Mouse (Mus musculus) CD4-positive, CD25-positive, alpha-beta regulatory T cell, adult 4 months (primary cell): Measurements from ENCODE around the gene Masp1. TPM values are rescaled to one million over a fixed set of nuclear protein-coding genes. Genes with fewer than 3 reads are reported as not detected.

Experiments
- ATAC-seq: one replicate; pipeline ENCODE4 v1.8.0; 2017
- polyA plus RNA-seq, 2 experiments: library from polyadenylated mRNA; unstranded; fragments of 100-300 nt; shearing (Covaris generic); gene quantifications; one replicate each; pipeline ENCODE4 v1.2.1; 2017

Gene Masp1
- polyA plus RNA-seq, 2 experiments from 2014 or later: not detected

GRCm38 (mm10) chr16:23511166-23511935 is 9.3 kb downstream of the Masp1 start:
- no peak for ATAC-seq

DNA sequence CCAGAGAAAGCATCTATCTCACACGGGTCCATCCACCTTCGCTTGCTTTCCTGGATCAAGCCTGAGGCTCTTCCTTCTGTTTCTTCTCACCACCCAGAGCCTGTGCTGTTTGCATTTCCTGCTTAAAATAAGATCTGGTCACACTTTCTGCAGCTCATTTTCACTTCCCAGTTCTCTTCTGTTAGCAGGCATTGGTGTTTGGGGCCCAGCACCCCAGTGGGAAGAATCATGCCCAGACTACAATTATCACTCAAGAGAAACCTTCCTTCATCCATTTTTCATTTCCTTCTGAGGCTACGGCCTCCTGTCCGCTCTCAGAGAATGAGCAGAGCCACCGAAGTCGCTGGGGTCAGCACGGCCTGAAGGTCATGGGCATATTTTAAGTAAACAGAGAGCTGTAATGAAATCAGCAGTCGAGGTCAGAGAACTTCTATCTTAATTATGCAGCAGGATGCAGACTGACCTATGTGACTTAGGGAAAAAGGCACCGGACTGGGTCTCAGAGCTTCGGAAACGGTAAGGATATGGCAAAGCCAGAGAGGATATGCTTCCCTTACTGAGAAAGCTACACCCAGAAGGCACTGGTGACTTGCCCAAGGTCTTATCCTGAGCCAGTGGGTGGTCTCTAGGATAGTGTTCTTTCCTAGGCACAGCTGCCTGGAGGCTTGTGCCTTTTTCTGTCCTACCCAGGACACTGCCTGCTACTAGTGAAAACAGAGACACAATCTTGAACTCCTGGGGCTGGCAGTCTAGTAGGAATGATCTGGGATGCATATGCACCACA is 14.5 kb downstream of the Masp1 start:
- no peak for ATAC-seq

GRCm38 (mm10) chr16:23504320-23504744 is 16.3 kb downstream of the Masp1 start:
- no peak for ATAC-seq

DNA sequence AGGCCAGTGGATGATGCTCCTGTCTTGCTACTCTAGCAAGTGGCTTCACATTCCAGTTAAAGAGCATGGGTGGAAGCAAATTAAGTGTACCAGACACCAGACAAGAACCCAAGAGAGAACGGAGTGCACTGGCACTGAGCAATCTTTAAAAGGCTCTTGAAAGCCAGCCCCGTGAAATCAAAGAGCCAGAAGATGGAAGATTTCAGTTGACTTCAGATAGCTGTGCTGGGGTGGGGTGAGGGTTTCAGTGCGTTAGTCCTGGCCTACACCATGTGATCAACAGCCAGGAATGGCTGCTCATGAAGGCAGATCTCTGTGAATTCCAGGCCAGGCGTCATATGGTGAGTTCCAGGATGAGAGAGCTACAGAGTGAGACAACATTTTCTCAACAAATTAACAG is 17.3 kb downstream of the Masp1 start:
- no peak for ATAC-seq

DNA sequence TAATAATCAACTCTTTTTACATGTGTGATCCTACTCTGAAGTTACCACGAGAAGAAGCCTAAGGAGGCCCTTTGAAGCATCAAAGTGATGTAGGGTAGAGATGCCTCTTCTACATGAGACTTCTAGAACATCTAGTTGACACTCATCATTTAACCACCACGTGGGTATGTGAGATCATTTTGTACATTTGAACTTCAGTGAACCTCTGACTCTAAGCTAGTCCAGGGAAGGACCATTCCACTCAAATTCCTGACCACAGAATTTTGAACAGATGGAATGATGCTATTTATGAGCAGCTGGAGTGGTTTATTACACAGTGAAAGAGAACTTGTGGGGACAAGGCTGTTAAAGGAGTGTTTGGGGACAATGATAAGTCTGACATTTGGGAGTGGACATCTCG is 18.1 kb downstream of the Masp1 start:
- no peak for ATAC-seq

DNA sequence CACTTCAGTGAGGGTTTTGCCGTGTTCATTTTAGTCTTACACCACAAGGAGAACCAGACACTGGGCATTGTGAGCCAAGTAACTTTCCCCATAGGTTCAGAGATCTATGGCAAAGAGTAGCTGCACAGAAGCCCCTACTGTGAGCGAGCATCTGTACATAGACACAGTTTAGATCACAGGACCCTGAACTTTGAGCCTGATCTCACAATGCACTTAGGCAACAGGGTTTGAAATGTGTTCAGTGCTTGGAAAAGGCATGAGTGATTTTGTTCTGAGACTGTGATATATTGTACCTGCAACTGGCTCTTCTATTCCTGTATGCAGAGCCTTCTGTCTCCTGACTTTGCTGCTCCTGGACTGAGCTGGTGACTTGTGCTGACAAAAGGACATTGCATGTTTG is 19.3 kb downstream of the Masp1 start:
- ATAC-seq: no peak

- no peak for ATAC-seq
These were observed 20.1 kb downstream of the Masp1 start for GRCm38 (mm10) chr16:23500558-23500957.

GRCm38 (mm10) chr16:23498691-23499131 is 21.9 kb downstream of the Masp1 start:
- ATAC-seq: no peak

- no peak for ATAC-seq
These were observed 22.7 kb downstream of the Masp1 start for GRCm38 (mm10) chr16:23497881-23498280.

DNA sequence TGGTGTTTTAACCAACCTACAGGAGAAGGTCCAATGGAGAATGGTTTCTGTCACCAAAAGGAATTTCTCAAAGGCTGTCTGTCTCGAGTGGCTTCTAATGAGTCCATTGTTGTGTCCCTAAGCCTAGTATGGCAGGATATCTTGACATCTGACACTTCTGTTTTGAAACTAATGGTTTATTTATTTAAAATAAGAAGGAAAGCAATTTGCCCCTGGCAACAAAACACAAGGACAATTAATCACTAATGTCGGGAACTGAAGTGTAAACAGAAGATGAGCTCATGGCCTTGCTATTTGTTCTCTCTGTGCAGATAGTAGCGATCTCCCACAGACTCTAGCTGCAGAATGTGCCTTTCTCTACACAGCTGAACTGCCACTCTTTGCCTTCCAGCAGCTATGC is 23.2 kb downstream of the Masp1 start:
- ATAC-seq: no peak

DNA sequence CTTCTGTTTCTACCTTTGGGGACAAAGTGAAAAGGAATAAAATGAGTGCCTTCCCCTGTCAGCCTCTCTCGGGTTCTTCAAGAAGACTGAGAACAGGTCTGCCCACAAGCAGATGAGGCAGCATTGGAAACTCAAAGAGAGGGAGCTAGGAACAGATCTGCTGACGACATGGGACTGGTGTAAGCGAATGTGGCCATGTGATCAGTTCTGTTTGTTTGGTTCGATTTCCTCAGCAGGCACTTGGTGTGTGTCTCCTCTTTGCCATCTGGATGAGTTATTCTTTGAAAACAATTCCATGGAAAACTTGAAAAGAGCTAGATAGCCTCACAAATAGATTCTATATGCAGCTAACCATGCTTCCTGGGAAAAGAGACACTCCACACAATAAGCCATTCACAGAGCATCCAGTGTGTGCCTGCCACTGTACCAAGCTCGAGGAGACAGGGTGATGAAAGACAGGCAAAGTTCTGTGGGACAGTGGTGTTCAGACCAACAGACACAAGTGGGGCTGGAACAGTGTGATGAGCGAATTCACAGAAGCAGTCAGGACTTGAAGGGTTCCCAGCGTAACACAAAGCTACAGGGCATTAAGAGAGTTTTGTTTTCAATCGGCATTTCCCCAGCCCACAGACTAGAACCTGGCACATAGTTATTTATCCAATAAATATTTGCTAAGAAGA is 24.2 kb downstream of the Masp1 start:
- no peak for ATAC-seq

- ATAC-seq: no peak
These were observed 27.8 kb downstream of the Masp1 start for GRCm38 (mm10) chr16:23492783-23493182.

DNA sequence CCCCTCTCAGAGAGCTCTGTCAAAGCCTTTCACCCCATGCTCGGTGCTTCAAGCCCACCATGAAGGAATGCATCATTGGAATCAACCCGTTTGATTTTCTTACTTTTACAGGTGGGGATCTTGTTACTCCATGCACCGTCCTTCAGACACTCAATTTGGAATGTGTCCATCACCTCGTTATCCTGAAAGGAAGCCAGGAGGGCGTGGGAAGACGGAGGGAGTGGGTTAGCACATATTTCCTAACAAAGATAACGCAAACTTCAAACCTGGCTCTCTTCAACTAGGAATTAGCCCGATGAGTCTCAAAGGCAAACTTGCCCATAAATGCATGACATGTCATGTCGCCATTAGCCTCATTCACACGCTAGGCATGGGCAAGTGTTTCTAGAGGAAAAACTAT is 37.3 kb downstream of the Masp1 start:
- ATAC-seq: no peak

DNA sequence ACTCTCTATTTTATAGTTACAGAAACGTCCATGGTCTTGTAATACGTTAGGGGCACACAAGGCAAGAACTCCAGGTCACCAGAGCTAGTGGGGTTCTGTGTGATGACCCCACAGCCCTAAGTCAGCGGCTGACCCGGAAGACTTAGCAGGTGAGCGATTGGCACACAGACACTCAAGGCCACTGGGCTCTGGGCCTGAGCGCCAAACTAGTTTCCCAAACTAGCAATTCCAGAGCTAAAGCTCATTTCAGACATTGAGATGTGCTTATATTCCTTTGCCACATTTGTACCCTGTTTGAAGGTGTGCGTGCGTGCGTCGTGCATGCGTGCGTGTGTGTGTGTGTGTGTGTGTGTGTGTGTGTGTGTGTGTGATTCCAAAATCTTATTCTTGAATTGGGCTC is 37.8 kb downstream of the Masp1 start:
- no peak for ATAC-seq

- no peak for ATAC-seq
These were observed 38.4 kb downstream of the Masp1 start for GRCm38 (mm10) chr16:23482218-23482617.

GRCm38 (mm10) chr16:23479872-23480603 is 40.6 kb downstream of the Masp1 start:
- no peak for ATAC-seq

GRCm38 (mm10) chr16:23476598-23476997 is 44.0 kb downstream of the Masp1 start:
- ATAC-seq: no peak

- no peak for ATAC-seq
These were observed 45.0 kb downstream of the Masp1 start for GRCm38 (mm10) chr16:23475651-23476050.

DNA sequence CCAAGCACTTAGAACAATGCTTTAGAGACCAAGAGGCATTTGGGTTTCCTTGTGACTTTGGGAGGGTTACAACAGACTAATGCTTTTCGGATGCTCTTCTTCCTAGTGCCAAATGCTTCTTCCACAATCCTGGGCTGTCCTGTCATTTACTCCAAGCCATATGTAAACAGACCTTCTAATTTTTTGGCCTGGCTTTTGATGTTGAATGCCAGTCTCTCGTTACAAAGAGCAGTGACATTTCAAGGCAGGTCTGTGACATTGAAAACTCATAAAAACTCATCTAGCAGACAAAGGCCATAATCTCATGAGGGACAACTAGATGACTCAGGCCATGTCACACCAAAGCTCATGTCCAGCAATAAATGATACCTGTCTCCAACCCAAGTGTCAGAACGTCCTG is 48.6 kb downstream of the Masp1 start:
- no peak for ATAC-seq

DNA sequence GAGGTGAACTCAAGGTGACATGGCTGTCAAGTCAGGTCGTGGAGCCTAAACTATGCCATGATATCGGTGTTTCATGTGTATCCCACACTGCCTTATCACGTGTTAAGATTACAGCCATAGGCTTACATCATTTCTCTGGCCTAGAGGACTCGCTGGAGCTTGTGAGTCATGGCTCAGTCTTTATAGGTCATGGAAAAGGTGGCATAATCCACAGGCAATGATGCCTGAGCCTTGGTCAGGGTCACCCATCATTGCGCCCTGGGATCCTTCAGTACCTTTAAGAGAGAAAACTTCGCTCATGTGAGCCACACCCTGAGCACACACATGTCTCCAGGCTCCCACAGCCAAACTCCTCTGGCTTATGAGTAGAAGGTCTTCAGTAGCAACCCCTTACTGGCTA is 49.1 kb downstream of the Masp1 start:
- ATAC-seq: no peak

- ATAC-seq: no peak
These were observed 56.8 kb downstream of the Masp1 start for GRCm38 (mm10) chr16:23463671-23464347.
